ENCODE assay signal across 8 mouse cellular contexts in the genomic region with DNA sequence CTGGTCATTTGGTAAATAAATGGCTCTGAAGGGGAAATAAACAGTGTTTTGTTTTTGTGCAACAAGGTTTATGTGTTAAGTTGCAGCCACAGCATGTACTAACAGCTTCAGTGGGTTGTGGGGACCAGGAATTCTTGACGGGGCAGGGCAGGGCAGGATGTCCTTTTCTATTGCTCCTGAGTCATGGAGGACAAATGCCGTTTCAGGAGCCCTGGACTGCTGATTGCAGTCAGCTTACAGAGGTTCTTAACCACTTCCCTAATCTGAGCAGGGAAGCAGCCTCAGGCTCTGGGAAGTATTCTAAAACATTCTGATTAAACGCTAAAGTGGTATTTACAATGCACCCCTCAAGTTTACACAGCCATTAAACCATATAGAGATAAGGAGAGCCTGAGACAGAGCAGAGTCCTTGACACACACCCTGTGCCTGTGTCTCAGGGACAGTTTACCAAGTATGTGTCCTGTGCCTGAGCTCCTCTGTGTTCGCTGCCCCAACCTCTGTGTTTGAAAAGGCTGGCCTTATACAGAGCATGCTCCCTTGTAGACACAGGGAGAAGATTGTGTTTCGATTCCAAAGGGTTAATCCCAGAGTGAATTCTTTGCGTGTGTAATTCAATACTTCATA.
DNase-seq lines count a peak whose midpoint lies in the region; ATAC-seq and TF ChIP-seq lines count a peak whose summit lies in the region.

No protein-coding gene starts in this region.

- no peak for TF ChIP-seq CTCF in testis, adult 2 months (IDR thresholded peaks at IDR 0.05; ENCODE audit: control insufficient read depth, insufficient read depth, insufficient replicate concordance, low read depth, low read length)
- TF ChIP-seq CTCF in liver, adult 2 months (IDR thresholded peaks at IDR 0.05; ENCODE audit: low read depth, low read length) = no peak

- peak overlapping the region; percentile 74 for H3K27ac ChIP-seq in testis, adult 2 months (ENCODE audit: control insufficient read depth, insufficient read depth, low read depth, low read length)
- no peak overlapping the region for H3K27ac ChIP-seq in forebrain, embryonic 15.5 days (replicated peaks)
- no peak overlapping the region for H3K27ac ChIP-seq in hindbrain, embryonic 14.5 days
- H3K27ac ChIP-seq in liver, adult 2 months (replicated peaks; ENCODE audit: insufficient read depth, low read depth, low read length) = peak overlapping the region; percentile 53

- TF ChIP-seq POLR2A in testis, adult 2 months (IDR thresholded peaks at IDR 0.05; ENCODE audit: control insufficient read depth, low read depth, low read length) = no peak
- TF ChIP-seq POLR2A in liver, adult 2 months (IDR thresholded peaks at IDR 0.05; ENCODE audit: extremely low read depth, insufficient read depth, low read length) = no peak
- TF ChIP-seq POLR2A in myocyte (IDR thresholded peaks at IDR 0.05; ENCODE audit: insufficient read length, low read depth) = peak; percentile 63

- intact Hi-C loops in left cerebral cortex, postnatal 14 days (cut with DNase I) = loop anchor here (5.0 kb wide), 1 partner anchor 1326 kb away; a partner anchor contains a TSS

- no peaks in the 10 kb centered on the region for H3K36me3 ChIP-seq in testis, adult 2 months (ENCODE audit: control insufficient read depth, insufficient read depth, low read length)
- no peaks in the 10 kb centered on the region for H3K36me3 ChIP-seq in forebrain, embryonic 15.5 days
- H3K36me3 ChIP-seq in hindbrain, embryonic 14.5 days (replicated peaks; ENCODE audit: control insufficient read depth, insufficient read depth) = no peaks in the 10 kb centered on the region
- H3K36me3 ChIP-seq in liver, adult 2 months (ENCODE audit: control insufficient read depth, insufficient read depth, low read length) = no peaks in the 10 kb centered on the region
- H3K36me3 ChIP-seq in myocyte (ENCODE audit: control insufficient read depth, insufficient read depth) = no peaks in the 10 kb centered on the region

- no peak for DNase-seq in testis, postnatal 14 days (ENCODE audit: low spot score)
- DNase-seq in hindbrain, embryonic 14.5 days (ENCODE audit: low spot score) = no peak
- DNase-seq in liver, adult 2 months (ENCODE audit: extremely low read depth, low read depth, low spot score) = peak; percentile 22
- DNase-seq in left cerebral cortex, postnatal 14 days (ENCODE audit: low spot score in 2 of 2) = no peak
- DNase-seq in cerebellum, adult 18-20 months = no peak

- peak; percentile 75 for ATAC-seq in forebrain, embryonic 15.5 days (replicated peaks)
- ATAC-seq in hindbrain, embryonic 14.5 days (ENCODE audit: low FRiP score) = peak; percentile 46; the same call in 1 of the 2 replicates

- H3K4me2 ChIP-seq in forebrain, embryonic 15.5 days (replicated peaks) = peak overlapping the region; percentile 15
- H3K4me2 ChIP-seq in hindbrain, embryonic 14.5 days (replicated peaks) = no peak overlapping the region
- peak overlapping the region; percentile 98 for H3K4me2 ChIP-seq in myocyte (ENCODE audit: low read depth)

- H3K79me2 ChIP-seq in liver, adult 2 months (ENCODE audit: control insufficient read depth, insufficient read depth, low read length) = no peaks in the 10 kb centered on the region
- H3K79me2 ChIP-seq in myocyte (ENCODE audit: control insufficient read depth, insufficient read depth) = no peaks in the 10 kb centered on the region

- H3K4me3 ChIP-seq in testis, adult 2 months (ENCODE audit: control insufficient read depth, low read depth, low read length) = no peak overlapping the region
- no peak overlapping the region for H3K4me3 ChIP-seq in forebrain, embryonic 15.5 days
- no peak overlapping the region for H3K4me3 ChIP-seq in hindbrain, embryonic 14.5 days (replicated peaks; ENCODE audit: low read length)
- H3K4me3 ChIP-seq in liver, adult 2 months (ENCODE audit: insufficient read depth, low read depth, low read length) = no peak overlapping the region
- H3K4me3 ChIP-seq in myocyte = peak overlapping the region; percentile 14

- 52% methylated on average over 6 of the region's 6 CpGs for WGBS in forebrain, embryonic 15.5 days
- 65% methylated on average over 6 of the region's 6 CpGs for WGBS in hindbrain, embryonic 14.5 days
- WGBS in liver, adult 2 months = 20% methylated on average over 6 of the region's 6 CpGs

- H3K4me1 ChIP-seq in testis, adult 2 months (ENCODE audit: control insufficient read depth, insufficient read depth, low read length) = no peaks in the 10 kb centered on the region
- H3K4me1 ChIP-seq in forebrain, embryonic 15.5 days = peaks cover 16% of the 10 kb centered on the region
- peaks cover 3% of the 10 kb centered on the region; the same call in 1 of the 2 replicates for H3K4me1 ChIP-seq in hindbrain, embryonic 14.5 days (replicated peaks; ENCODE audit: control insufficient read depth, insufficient read depth, low read length)
- no peaks in the 10 kb centered on the region; the same call in 1 of the 2 replicates for H3K4me1 ChIP-seq in liver, adult 2 months (ENCODE audit: control insufficient read depth, insufficient read depth, low read length)

- no peaks in the 10 kb centered on the region for H3K27me3 ChIP-seq in testis, adult 2 months (ENCODE audit: control insufficient read depth, insufficient read depth, low read length)
- H3K27me3 ChIP-seq in forebrain, embryonic 15.5 days = no peaks in the 10 kb centered on the region
- H3K27me3 ChIP-seq in hindbrain, embryonic 14.5 days (ENCODE audit: control insufficient read depth, insufficient read depth, low read length) = no peaks in the 10 kb centered on the region
- H3K27me3 ChIP-seq in liver, adult 2 months (ENCODE audit: control insufficient read depth, insufficient read depth, low read length) = no peaks in the 10 kb centered on the region
- H3K27me3 ChIP-seq in myocyte (ENCODE audit: control insufficient read depth, insufficient read depth, insufficient read length) = no peaks in the 10 kb centered on the region

- H3K9me3 ChIP-seq in forebrain, embryonic 15.5 days = no peaks in the 10 kb centered on the region
- no peaks in the 10 kb centered on the region for H3K9me3 ChIP-seq in hindbrain, embryonic 14.5 days (ENCODE audit: control insufficient read depth, low read length)

- no peak overlapping the region for H3K9ac ChIP-seq in forebrain, embryonic 15.5 days (replicated peaks)
- no peak overlapping the region for H3K9ac ChIP-seq in hindbrain, embryonic 14.5 days
- H3K9ac ChIP-seq in liver, adult 2 months (ENCODE audit: low read depth, low read length) = no peak overlapping the region

- H3ac ChIP-seq in myocyte (ENCODE audit: control insufficient read depth, insufficient read length) = no peak overlapping the region

TF ChIP-seq in myocyte, 11 proteins besides CTCF, POLR2A, EP300 and RAD21:
- TF ChIP-seq MAX (IDR thresholded peaks at IDR 0.05; ENCODE audit: low read depth) (no peak), MYOG (IDR thresholded peaks at IDR 0.05; ENCODE audit: control insufficient read depth in 1 of 3, insufficient read depth in 1 of 3, insufficient read length in 2 of 3, low read depth in 2 of 3) (peak in 1 of 3 experiments; percentile 29), POLR2AphosphoS2 (IDR thresholded peaks at IDR 0.05; ENCODE audit: insufficient read length, low read depth) (no peak), CEBPB (IDR thresholded peaks at IDR 0.05; ENCODE audit: insufficient read depth, poor library complexity, severe bottlenecking) (peak; percentile 87), USF1 (IDR thresholded peaks at IDR 0.05; ENCODE audit: low read depth) (no peak), TCF12 (IDR thresholded peaks at IDR 0.05; ENCODE audit: insufficient read depth, poor library complexity, severe bottlenecking) (no peak), MYOD1 (IDR thresholded peaks at IDR 0.05; ENCODE audit: control insufficient read depth in 1 of 3, insufficient read length in 2 of 3, low read depth in 2 of 3) (peak in 1 of 3 experiments; percentile 13), REST (IDR thresholded peaks at IDR 0.05; ENCODE audit: insufficient read depth, insufficient read length) (no peak), SRF (IDR thresholded peaks at IDR 0.05; ENCODE audit: control insufficient read depth, insufficient read length, low read depth) (no peak), E2F4 (IDR thresholded peaks at IDR 0.05; ENCODE audit: insufficient read depth) (no peak), TCF3 (IDR thresholded peaks at IDR 0.05; ENCODE audit: insufficient read length, low read depth) (no peak)

Comparison
In these comparisons a context has a peak if more than half of its experiments do, and no peak if none do; other contexts are left out.
1. H3K27ac ChIP-seq: peak in testis, adult 2 months (single experiment) and liver, adult 2 months (single experiment); none in forebrain, embryonic 15.5 days (single experiment) and hindbrain, embryonic 14.5 days (single experiment).